Mouse (Mus musculus): ENCODE measurements around the gene Slf2.

- no peak for TF ChIP-seq CTCF (IDR thresholded peaks at IDR 0.05; ENCODE audit: low read depth, low read length)
- TF ChIP-seq GATA1 (IDR thresholded peaks at IDR 0.05; ENCODE audit: borderline replicate concordance, low read length) = no peak
These were observed 41.4 kb upstream of the Slf2 start for GRCm38 (mm10) chr19:44889548-44889947.
